Comparison of ENCODE assay signal across 25 mouse cellular contexts in genomic region chr6:53962006-53962405, GRCm38 (mm10). TPM values are rescaled to one million over a fixed set of nuclear protein-coding genes. Genes with fewer than 3 reads are reported as not detected.
DNase-seq lines count a peak whose midpoint lies in the region; TF ChIP-seq lines count a peak whose summit lies in the region.
"Had no signal": no experiment of that assay in that cellular context is flagged by ENCODE, and none has a peak within 500 bp of the region (broad histone marks: within the 10 kb centered on the region; RNA-seq: fewer than 3 reads in every experiment).

No protein-coding gene starts in this region.

- intact Hi-C loops in left cerebral cortex, adult 2 months (cut with DNase I) = no loop called here
- intact Hi-C loops in left cerebral cortex, postnatal 10 days (cut with DNase I) = no loop called here

- peak; percentile 59 for TF ChIP-seq CTCF in left cerebral cortex, adult 2 months (IDR thresholded peaks at IDR 0.05)

- H3K27ac ChIP-seq in left cerebral cortex, adult 2 months = no peak overlapping the region
- H3K27ac ChIP-seq: forebrain, embryonic 13.5 days; hindbrain, postnatal 0 days; midbrain, embryonic 15.5 days; neural tube, embryonic 12.5 days had no signal

- no peak overlapping the region for H3K4me3 ChIP-seq in left cerebral cortex, adult 2 months
- H3K4me3 ChIP-seq: forebrain, embryonic 13.5 days; midbrain, embryonic 15.5 days; neural tube, embryonic 12.5 days had no signal

- peak; percentile 32 to 38 for DNase-seq in cerebellum, postnatal 14 days
- DNase-seq in cerebellum, adult 8-10 months = no peak
- no peak for DNase-seq in left cerebral cortex, adult 2 months (ENCODE audit: extremely low spot score in 1 of 2, low spot score in 2 of 2)
- no peak for DNase-seq in left cerebral cortex, postnatal 10 days (ENCODE audit: extremely low spot score in 1 of 2, low spot score in 2 of 2)
- DNase-seq in B cell, adult 2 months = peak; percentile 14 to 15
- DNase-seq in R1 (ENCODE audit: low read depth, low spot score) = peak; percentile 58
- no peak for DNase-seq in right cerebral cortex, adult 18-20 months
- DNase-seq: adrenal gland, postnatal 36 days; cerebellum, adult 11-12 months; cerebellum, postnatal 36 days; embryo, embryonic 11 days; heart, postnatal 10 days; layer of hippocampus, adult 9-11 months; right cerebral cortex, postnatal 25 days; spleen, adult 18-20 months; thymus, postnatal 25 days had no signal

RNA-seq across cellular contexts. Expression of gene Cpvl, which starts 16.5 kb away (rescaled TPM):
- not detected for total RNA-seq in left cerebral cortex, adult 2 months (2021)
- under 1 TPM in 1 of 2 experiments, not detected in 1; 0.24 TPM for total RNA-seq in left cerebral cortex, postnatal 10 days (2021)
- total RNA-seq: adrenal gland, adult 18-20 months; adrenal gland, postnatal 36 days; gastrocnemius, adult 18-20 months; heart, postnatal 10 days; hindbrain, postnatal 0 days; left cerebral cortex, adult 8-10 months; liver, adult 2 months; megakaryocyte-erythroid progenitor cell, adult 5-6 weeks had no signal

Comparison
In these comparisons a context has a peak if more than half of its experiments do, and no peak if none do; other contexts are left out.
1. DNase-seq: peak in cerebellum, postnatal 14 days (2 of 2), B cell, adult 2 months (2 of 2) and R1 (single experiment); none in cerebellum, adult 8-10 months (single experiment), left cerebral cortex, adult 2 months (0 of 2), left cerebral cortex, postnatal 10 days (0 of 2) and right cerebral cortex, adult 18-20 months (single experiment).